Mouse (Mus musculus) hindbrain, embryonic 13.5 days (tissue): Measurements from ENCODE around the gene Camsap3. TPM values are rescaled to one million over a fixed set of nuclear protein-coding genes. Genes with fewer than 3 reads are reported as not detected.

Experiments
- ATAC-seq: fragments of 200-750 bp; cut with Nextera tagmentation; 2 replicates; pipeline ENCODE4 v1.8.0; 2017; ENCODE audit warnings: moderate TSS enrichment; ENCODE audit not compliant: low FRiP score
- H3K27ac ChIP-seq: fragments of 300-500 bp; sonication (generic); 2 replicates; pipeline ENCODE4 v1.5.1; 2015; ENCODE audit warnings: inconsistent platforms, mild to moderate bottlenecking, moderate library complexity
- H3K27me3 ChIP-seq: fragments of 300-500 bp; sonication (generic); 2 replicates; pipeline ENCODE4 v1.6.1; 2015; ENCODE audit warnings: mild to moderate bottlenecking, inconsistent platforms
- H3K36me3 ChIP-seq: fragments of 300-500 bp; sonication (generic); 2 replicates; pipeline ENCODE4 v1.6.1; 2015; ENCODE audit warnings: mild to moderate bottlenecking, inconsistent platforms
- H3K4me1 ChIP-seq: fragments of 300-500 bp; sonication (generic); replicated peaks from 2 replicates; pipeline ENCODE4 v1.6.1; 2015; ENCODE audit warnings: inconsistent platforms
- H3K4me2 ChIP-seq: fragments of 300-500 bp; sonication (generic); 2 replicates; pipeline ENCODE4 v1.6.1; 2015; ENCODE audit warnings: inconsistent platforms, mild to moderate bottlenecking, moderate library complexity
- H3K4me3 ChIP-seq: fragments of 300-500 bp; sonication (generic); 2 replicates; pipeline ENCODE4 v1.5.1; 2015; ENCODE audit warnings: mild to moderate bottlenecking, inconsistent platforms
- H3K9ac ChIP-seq: fragments of 300-500 bp; sonication (generic); 2 replicates; pipeline ENCODE4 v1.6.1; 2015; ENCODE audit warnings: mild to moderate bottlenecking, inconsistent platforms
- H3K9me3 ChIP-seq: fragments of 300-500 bp; sonication (generic); 2 replicates; pipeline ENCODE4 v1.6.1; 2016; ENCODE audit warnings: inconsistent platforms
- whole genome bisulfite sequencing: fragments of 180-500 bp; shearing (Covaris S2); methylation state at CpG from one replicate; pipeline ENCODE4 v1.1.7; 2015; 5-methylcytosine and 5-hydroxymethylcytosine counted together
- polyA plus RNA-seq: library from polyadenylated mRNA; unstranded; fragments of >200 nt; fragmentation: Nextera tagmentation; extraction: Ambion mirVana; gene quantifications from 2 replicates; pipeline ENCODE4 v1.2.1, GENCODE M21; 2015

Gene Camsap3
- polyA plus RNA-seq, 1 experiment from 2014 or later = 37.0 TPM

GRCm38 (mm10) chr8:3607822-3608221, 20.7 kb downstream of the Camsap3 start:
- Histone ChIP-seq H3K9me3 (no peaks in the 10 kb centered on the region), H3K9ac (no peak overlapping the region), H3K27me3 (no peaks in the 10 kb centered on the region), H3K4me1 (no peaks in the 10 kb centered on the region), H3K27ac (no peak overlapping the region), H3K4me3 (no peak overlapping the region), H3K4me2 (no peak overlapping the region), H3K36me3 (peaks cover 100% of the 10 kb centered on the region)
- 88% methylated on average over 7 of the region's 7 CpGs for WGBS
- ATAC-seq = no peak

GRCm38 (mm10) chr8:3609046-3609815, 22.1 kb downstream of the Camsap3 start:
- Histone ChIP-seq H3K27me3 (no peaks in the 10 kb centered on the region), H3K4me1 (no peaks in the 10 kb centered on the region), H3K4me2 (no peak overlapping the region), H3K9ac (no peak overlapping the region), H3K36me3 (peaks cover 100% of the 10 kb centered on the region), H3K4me3 (no peak overlapping the region), H3K27ac (no peak overlapping the region), H3K9me3 (no peaks in the 10 kb centered on the region)
- 87% methylated on average over 12 of the region's 12 CpGs for WGBS
- no peak for ATAC-seq

- Histone ChIP-seq H3K27me3 (no peaks in the 10 kb centered on the region), H3K9ac (no peak overlapping the region), H3K4me2 (no peak overlapping the region), H3K4me1 (no peaks in the 10 kb centered on the region), H3K4me3 (no peak overlapping the region), H3K36me3 (peaks cover 100% of the 10 kb centered on the region), H3K9me3 (no peaks in the 10 kb centered on the region), H3K27ac (no peak overlapping the region)
- no peak for ATAC-seq
- 92% methylated on average over 6 of the region's 6 CpGs for WGBS
Measured at GRCm38 (mm10) chr8:3609816-3610150, 22.7 kb downstream of the Camsap3 start.

- under 1% methylated on average over 37 of the region's 37 CpGs for WGBS
- no peaks in the 10 kb centered on the region for H3K9me3 ChIP-seq
- no peak within 1 kb of the TSS; the same call in 1 of the 2 replicates for H3K27ac ChIP-seq
- peak; percentile 97 for ATAC-seq
- peak within 1 kb of the TSS; percentile 81 for H3K9ac ChIP-seq
- H3K4me2 ChIP-seq = peak within 1 kb of the TSS; percentile 93
- H3K4me3 ChIP-seq = peak within 1 kb of the TSS; percentile 85
- H3K4me1 ChIP-seq = peaks cover 24% of the 10 kb centered on the region
- H3K27me3 ChIP-seq = no peaks in the 10 kb centered on the region
- peaks cover 27% of the 10 kb centered on the region for H3K36me3 ChIP-seq
Measured at GRCm38 (mm10) chr8:3621199-3621970, 34.3 kb downstream of the Camsap3 start, which contains the start of the genes Xab2 and Pet100. TSS of gene Xab2 (minus strand) at chr8:3621316. TSS of gene Pet100 (plus strand) at chr8:3621548.

- Histone ChIP-seq H3K36me3 (peaks cover 21% of the 10 kb centered on the region), H3K9ac (peak overlapping the region; percentile 77), H3K27me3 (no peaks in the 10 kb centered on the region), H3K27ac (no peak overlapping the region), H3K9me3 (no peaks in the 10 kb centered on the region), H3K4me1 (peaks cover 24% of the 10 kb centered on the region), H3K4me3 (peak overlapping the region; percentile 85), H3K4me2 (peak overlapping the region; percentile 76)
- ATAC-seq = no peak
- WGBS = 68% methylated on average over 8 of the region's 8 CpGs
Measured at GRCm38 (mm10) chr8:3622119-3622518, 35.0 kb downstream of the Camsap3 start.

GRCm38 (mm10) chr8:3625445-3625844, 38.4 kb downstream of the Camsap3 start, which contains the start of gene Pcp2:
TSS of gene Pcp2 (minus strand) at chr8:3625545.
- Histone ChIP-seq H3K36me3 (peaks cover 4% of the 10 kb centered on the region; the same call in 1 of the 2 replicates), H3K4me1 (peaks cover 11% of the 10 kb centered on the region), H3K4me2 (no peak within 1 kb of the TSS), H3K27ac (no peak within 1 kb of the TSS), H3K9me3 (no peaks in the 10 kb centered on the region), H3K9ac (no peak within 1 kb of the TSS), H3K4me3 (no peak within 1 kb of the TSS), H3K27me3 (peaks cover 13% of the 10 kb centered on the region)
- 60% methylated on average over 1 of the region's 1 CpGs for WGBS
- ATAC-seq = no peak

- Histone ChIP-seq H3K4me2 (no peak overlapping the region), H3K36me3 (peaks cover 4% of the 10 kb centered on the region; the same call in 1 of the 2 replicates), H3K9me3 (no peaks in the 10 kb centered on the region), H3K27ac (no peak overlapping the region), H3K4me3 (no peak overlapping the region), H3K27me3 (peaks cover 13% of the 10 kb centered on the region), H3K4me1 (peaks cover 17% of the 10 kb centered on the region), H3K9ac (no peak overlapping the region)
- 62% methylated on average over 5 of the region's 5 CpGs for WGBS
- ATAC-seq = no peak
Measured at GRCm38 (mm10) chr8:3626971-3627370, 39.9 kb downstream of the Camsap3 start.

- Histone ChIP-seq H3K4me3 (no peak overlapping the region), H3K27ac (no peak overlapping the region), H3K9ac (no peak overlapping the region), H3K4me2 (no peak overlapping the region), H3K4me1 (peaks cover 12% of the 10 kb centered on the region), H3K9me3 (no peaks in the 10 kb centered on the region), H3K27me3 (peaks cover 13% of the 10 kb centered on the region), H3K36me3 (peaks cover 4% of the 10 kb centered on the region; the same call in 1 of the 2 replicates)
- 35% methylated on average over 5 of the region's 5 CpGs for WGBS
- ATAC-seq = no peak
Measured at GRCm38 (mm10) chr8:3628014-3628413, 40.9 kb downstream of the Camsap3 start.

- ATAC-seq = peak; percentile 75
Measured at GRCm38 (mm10) chr8:3630647-3631477, 43.8 kb downstream of the Camsap3 start, which contains the start of gene Stxbp2. TSS of gene Stxbp2 (plus strand) at chr8:3630955.

GRCm38 (mm10) chr8:3631478-3631875, 44.4 kb downstream of the Camsap3 start:
- peak overlapping the region; percentile 48 for H3K4me3 ChIP-seq
- no peaks in the 10 kb centered on the region for H3K9me3 ChIP-seq
- peak overlapping the region; percentile 72 for H3K4me2 ChIP-seq
- peaks cover 13% of the 10 kb centered on the region for H3K27me3 ChIP-seq
- no peak overlapping the region for H3K27ac ChIP-seq
- ATAC-seq = 0 out of 2 replicates have a peak, but pooled peaks have one; percentile 21
- H3K36me3 ChIP-seq = no peaks in the 10 kb centered on the region; the same call in 1 of the 2 replicates
- WGBS = 20% methylated on average over 8 of the region's 8 CpGs
- peak overlapping the region; percentile 68 for H3K9ac ChIP-seq
- H3K4me1 ChIP-seq = peaks cover 12% of the 10 kb centered on the region

More at GRCm38 (mm10) chr8:3630647-3631477, 43.8 kb downstream of the Camsap3 start, which contains the start of gene Stxbp2:
- 6% methylated on average over 47 of the region's 47 CpGs for WGBS
- no peaks in the 10 kb centered on the region; the same call in 1 of the 2 replicates for H3K36me3 ChIP-seq
- peak within 1 kb of the TSS; percentile 68 for H3K9ac ChIP-seq
- H3K4me3 ChIP-seq = peak within 1 kb of the TSS; percentile 48
- no peaks in the 10 kb centered on the region for H3K9me3 ChIP-seq
- no peak within 1 kb of the TSS; the same call in 1 of the 2 replicates for H3K27ac ChIP-seq
- H3K27me3 ChIP-seq = peaks cover 13% of the 10 kb centered on the region
- peaks cover 12% of the 10 kb centered on the region for H3K4me1 ChIP-seq
- H3K4me2 ChIP-seq = peak within 1 kb of the TSS; percentile 72

- Histone ChIP-seq H3K36me3 (no peaks in the 10 kb centered on the region), H3K9ac (no peak overlapping the region), H3K4me2 (no peak overlapping the region), H3K9me3 (no peaks in the 10 kb centered on the region), H3K4me3 (no peak overlapping the region), H3K4me1 (no peaks in the 10 kb centered on the region), H3K27ac (no peak overlapping the region), H3K27me3 (no peaks in the 10 kb centered on the region)
- ATAC-seq = no peak
- WGBS = 21% methylated on average over 5 of the region's 5 CpGs
Measured at GRCm38 (mm10) chr8:3645804-3646203, 58.7 kb downstream of the Camsap3 start.
